Mouse (Mus musculus) hindbrain, embryonic 16.5 days (tissue): ENCODE measurements around the gene Cpne1. TPM values are rescaled to one million over a fixed set of nuclear protein-coding genes. Genes with fewer than 3 reads are reported as not detected.
"Not testable (repeated sequence)": the region's sequence is repeated elsewhere in the genome, so short reads cannot be mapped to it uniquely, and the experiment has no call there.

Experiments
- ATAC-seq: fragments of 200-750 bp; cut with Nextera tagmentation; 2 replicates; pipeline ENCODE4 v1.8.0; 2017; ENCODE audit warnings: moderate TSS enrichment, moderate library complexity
- H3K27ac ChIP-seq: fragments of 300-500 bp; sonication (generic); 2 replicates; pipeline ENCODE4 v1.5.1; 2014; ENCODE audit warnings: low read depth, mild to moderate bottlenecking, control low read depth, low read length, moderate library complexity
- H3K27me3 ChIP-seq: fragments of 300-500 bp; sonication (generic); replicated peaks from 2 replicates; pipeline ENCODE4 v1.6.1; 2014; ENCODE audit warnings: low read length; ENCODE audit not compliant: control insufficient read depth, insufficient read depth
- H3K36me3 ChIP-seq: fragments of 300-500 bp; sonication (generic); 2 replicates; pipeline ENCODE4 v1.6.1; 2014; ENCODE audit warnings: mild to moderate bottlenecking, low read length, moderate library complexity, mixed read lengths; ENCODE audit not compliant: control insufficient read depth, insufficient read depth
- H3K4me1 ChIP-seq: fragments of 300-500 bp; sonication (generic); 2 replicates; pipeline ENCODE4 v1.6.1; 2014; ENCODE audit warnings: low read depth, low read length; ENCODE audit not compliant: control insufficient read depth, insufficient read depth
- H3K4me2 ChIP-seq: fragments of 300-500 bp; sonication (generic); 2 replicates; pipeline ENCODE4 v1.6.1; 2014; ENCODE audit warnings: mild to moderate bottlenecking, low read length, control low read depth, moderate library complexity
- H3K4me3 ChIP-seq: fragments of 300-500 bp; sonication (generic); 2 replicates; pipeline ENCODE4 v1.5.1; 2014; ENCODE audit warnings: mild to moderate bottlenecking, low read length, control low read depth, moderate library complexity
- H3K9ac ChIP-seq: fragments of 300-500 bp; sonication (generic); 2 replicates; pipeline ENCODE4 v1.6.1; 2014; ENCODE audit warnings: low read depth, mild to moderate bottlenecking, control low read depth, low read length, moderate library complexity
- H3K9me3 ChIP-seq: fragments of 300-500 bp; sonication (generic); 2 replicates; pipeline ENCODE4 v1.6.1; 2014; ENCODE audit warnings: mild to moderate bottlenecking, low read length, moderate library complexity; ENCODE audit not compliant: control insufficient read depth
- WGBS: fragments of 180-500 bp; shearing (Covaris S2); extraction: QIAGEN DNeasy Blood & Tissue Kit; methylation state at CpG from one replicate; pipeline ENCODE4 v1.1.7; 2014; 5-methylcytosine and 5-hydroxymethylcytosine counted together
- polyA plus RNA-seq: library from polyadenylated mRNA; unstranded; fragments of >200 nt; fragmentation: Nextera tagmentation; extraction: Ambion mirVana; gene quantifications from 2 replicates; pipeline ENCODE4 v1.2.1, GENCODE M21; 2015

Gene Cpne1
- polyA plus RNA-seq, 1 experiment from 2014 or later, result 27.8 TPM

DNA sequence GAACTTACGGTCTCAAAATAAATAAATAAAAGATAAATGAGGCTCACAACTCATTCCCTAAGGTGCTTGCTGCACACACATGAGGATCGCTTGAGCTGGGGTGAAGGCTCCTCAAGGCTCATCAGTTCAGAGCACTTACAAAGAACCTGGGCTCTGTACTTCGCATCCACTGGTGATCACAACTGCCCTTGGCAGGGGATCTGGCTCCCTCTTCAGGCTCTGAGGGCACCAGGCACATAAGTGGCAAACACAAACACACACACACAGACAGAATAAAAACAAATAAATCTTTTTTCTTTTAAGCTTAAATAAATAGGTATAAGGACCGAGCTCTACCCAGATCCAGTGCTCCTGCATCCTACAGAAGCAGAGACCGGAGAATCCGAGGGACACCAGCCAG, 23.9 kb upstream of the Cpne1 start:
- H3K9me3 ChIP-seq, result no peaks in the 10 kb centered on the region
- H3K4me2 ChIP-seq, result no peak overlapping the region
- 87% methylated on average over 6 of the region's 6 CpGs for WGBS
- no peaks in the 10 kb centered on the region for H3K4me1 ChIP-seq
- no peak overlapping the region for H3K27ac ChIP-seq
- no peak overlapping the region for H3K9ac ChIP-seq
- no peaks in the 10 kb centered on the region for H3K27me3 ChIP-seq
- H3K36me3 ChIP-seq, result no peaks in the 10 kb centered on the region; the same call in none of the 2 replicates
- no peak overlapping the region for H3K4me3 ChIP-seq
- ATAC-seq, result no peak

DNA sequence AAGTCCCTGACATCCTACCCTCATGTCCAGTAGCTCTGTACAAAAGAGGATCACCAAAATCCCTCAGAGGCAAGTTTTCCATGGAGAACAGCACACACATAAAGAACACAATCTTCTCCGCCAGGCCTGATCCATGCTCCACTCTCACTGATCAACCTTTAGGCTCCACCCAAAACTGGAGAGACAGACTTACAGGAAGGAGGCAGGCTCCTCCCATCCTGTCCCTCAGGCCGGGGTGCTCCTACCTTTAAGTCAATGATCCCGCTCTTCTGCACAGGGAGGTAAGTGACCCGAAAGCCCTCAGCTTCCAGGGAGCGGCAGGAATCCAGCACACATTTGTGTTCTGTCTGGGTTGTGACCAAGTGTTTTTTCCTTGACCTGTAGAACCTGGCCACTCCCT, 22.4 kb upstream of the Cpne1 start:
- Histone ChIP-seq H3K9ac (no peak overlapping the region), H3K4me1 (no peaks in the 10 kb centered on the region), H3K4me2 (no peak overlapping the region), H3K27ac (no peak overlapping the region), H3K27me3 (no peaks in the 10 kb centered on the region), H3K9me3 (no peaks in the 10 kb centered on the region), H3K36me3 (no peaks in the 10 kb centered on the region; the same call in none of the 2 replicates), H3K4me3 (no peak overlapping the region)
- no peak for ATAC-seq
- WGBS, result 94% methylated on average over 5 of the region's 5 CpGs

DNA sequence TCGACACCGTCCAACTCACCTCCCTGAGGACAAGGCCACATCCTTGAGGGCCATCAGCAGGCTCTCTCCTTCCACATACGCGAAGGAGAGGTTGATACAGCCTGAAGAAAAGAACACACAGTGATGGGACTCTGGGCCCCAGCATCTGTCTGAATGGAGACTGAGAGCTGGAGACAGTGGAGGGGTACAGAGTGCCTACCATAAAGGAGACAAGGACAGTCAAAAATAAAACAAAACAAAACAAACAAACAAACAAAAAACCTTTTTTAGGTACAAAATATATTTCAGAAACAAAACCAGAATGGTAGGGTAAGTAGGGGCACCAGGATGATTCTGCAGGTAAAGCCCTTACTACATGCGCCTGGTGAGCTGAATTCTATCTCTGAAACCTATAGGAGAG, 15.2 kb upstream of the Cpne1 start, which contains the start of gene Gm28036:
TSS of gene Gm28036 (minus strand) at position 101 of the 400 bp plus-strand sequence.
- Histone ChIP-seq H3K9ac (no peak within 1 kb of the TSS), H3K27ac (no peak within 1 kb of the TSS), H3K4me2 (no peak within 1 kb of the TSS), H3K9me3 (no peaks in the 10 kb centered on the region), H3K27me3 (no peaks in the 10 kb centered on the region), H3K4me3 (no peak within 1 kb of the TSS), H3K36me3 (peaks cover 10% of the 10 kb centered on the region), H3K4me1 (no peaks in the 10 kb centered on the region)
- no peak for ATAC-seq
- WGBS, result 96% methylated on average over 5 of the region's 5 CpGs

DNA sequence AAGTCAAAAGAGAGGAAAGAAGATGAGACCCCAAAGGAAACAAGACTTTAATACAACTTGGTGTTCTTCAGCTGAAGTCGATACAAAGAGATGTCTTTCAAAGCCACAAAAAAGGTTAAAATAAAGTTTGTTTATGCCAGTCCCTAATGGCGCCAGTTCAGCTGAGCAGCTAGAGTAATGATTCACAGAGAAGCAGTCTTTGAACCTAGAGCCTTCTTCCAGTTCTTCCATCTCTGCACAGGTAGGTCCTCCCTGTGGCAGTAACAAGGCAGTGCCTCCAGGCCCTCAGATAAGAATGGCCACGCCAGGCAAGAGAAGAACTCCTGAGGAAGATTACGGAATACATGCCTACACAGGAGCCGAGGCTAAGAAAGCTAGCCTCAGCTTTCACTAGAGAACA, 12.0 kb upstream of the Cpne1 start:
- peaks cover 10% of the 10 kb centered on the region for H3K36me3 ChIP-seq
- ATAC-seq, result no peak
- H3K27me3 ChIP-seq, result no peaks in the 10 kb centered on the region
- H3K4me3 ChIP-seq, result no peak overlapping the region
- H3K9ac ChIP-seq, result no peak overlapping the region
- H3K4me1 ChIP-seq, result no peaks in the 10 kb centered on the region
- 91% methylated on average over 5 of the region's 5 CpGs for WGBS
- H3K9me3 ChIP-seq, result no peaks in the 10 kb centered on the region
- no peak overlapping the region for H3K4me2 ChIP-seq
- H3K27ac ChIP-seq, result no peak overlapping the region

DNA sequence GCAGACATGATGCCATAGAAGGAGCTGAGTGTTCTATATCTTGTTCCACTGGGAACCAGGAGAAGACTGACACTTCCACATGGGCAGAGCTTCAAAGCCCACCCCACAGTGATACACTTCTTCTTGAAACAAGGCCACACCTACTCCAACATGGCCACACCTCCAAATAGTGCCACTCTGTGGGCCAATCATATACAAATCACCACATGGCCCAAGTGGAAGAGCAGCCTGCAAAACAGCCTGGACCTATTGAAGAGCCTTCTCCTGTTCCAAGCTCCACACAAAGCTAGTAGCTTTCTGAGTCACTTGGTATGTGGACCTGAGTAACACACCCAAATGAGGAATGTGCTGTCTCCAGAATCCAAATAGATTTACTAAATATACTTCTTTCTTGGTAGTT, 7.8 kb upstream of the Cpne1 start:
- Histone ChIP-seq H3K9me3 (no peaks in the 10 kb centered on the region), H3K4me1 (no peaks in the 10 kb centered on the region), H3K27ac (no peak overlapping the region), H3K4me2 (no peak overlapping the region), H3K4me3 (no peak overlapping the region), H3K9ac (no peak overlapping the region), H3K27me3 (no peaks in the 10 kb centered on the region), H3K36me3 (peaks cover 5% of the 10 kb centered on the region; the same call in 1 of the 2 replicates)
- no peak for ATAC-seq

DNA sequence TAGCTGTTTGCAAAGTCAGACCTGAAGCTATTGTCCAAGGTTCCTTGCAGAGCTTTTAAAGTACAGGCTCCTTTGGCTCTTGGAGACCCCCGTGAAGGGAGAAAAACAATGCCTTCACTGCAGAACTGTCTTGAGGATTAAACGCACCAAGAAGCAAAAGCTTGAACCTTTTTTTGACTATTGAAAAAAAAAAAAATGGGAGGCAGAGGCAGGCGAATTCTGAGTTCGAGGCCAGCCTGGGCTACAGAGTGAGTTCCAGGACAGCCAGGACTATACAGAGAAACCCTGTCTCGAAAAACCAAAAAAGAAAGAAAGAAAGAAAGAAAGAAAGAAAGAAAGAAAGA, 287 bp upstream of the Cpne1 start:
- H3K36me3 ChIP-seq, ATAC-seq, H3K9me3 ChIP-seq, H3K27me3 ChIP-seq: not testable (repeated sequence)
- H3K4me1 ChIP-seq, result peaks cover 11% of the 10 kb centered on the region
- H3K27ac ChIP-seq, result peak overlapping the region; percentile 95
- peak overlapping the region; percentile 69 for H3K4me3 ChIP-seq
- H3K4me2 ChIP-seq, result peak overlapping the region; percentile 63
- WGBS, result 20% methylated on average over 5 of the region's 5 CpGs
- H3K9ac ChIP-seq, result peak overlapping the region; percentile 99

DNA sequence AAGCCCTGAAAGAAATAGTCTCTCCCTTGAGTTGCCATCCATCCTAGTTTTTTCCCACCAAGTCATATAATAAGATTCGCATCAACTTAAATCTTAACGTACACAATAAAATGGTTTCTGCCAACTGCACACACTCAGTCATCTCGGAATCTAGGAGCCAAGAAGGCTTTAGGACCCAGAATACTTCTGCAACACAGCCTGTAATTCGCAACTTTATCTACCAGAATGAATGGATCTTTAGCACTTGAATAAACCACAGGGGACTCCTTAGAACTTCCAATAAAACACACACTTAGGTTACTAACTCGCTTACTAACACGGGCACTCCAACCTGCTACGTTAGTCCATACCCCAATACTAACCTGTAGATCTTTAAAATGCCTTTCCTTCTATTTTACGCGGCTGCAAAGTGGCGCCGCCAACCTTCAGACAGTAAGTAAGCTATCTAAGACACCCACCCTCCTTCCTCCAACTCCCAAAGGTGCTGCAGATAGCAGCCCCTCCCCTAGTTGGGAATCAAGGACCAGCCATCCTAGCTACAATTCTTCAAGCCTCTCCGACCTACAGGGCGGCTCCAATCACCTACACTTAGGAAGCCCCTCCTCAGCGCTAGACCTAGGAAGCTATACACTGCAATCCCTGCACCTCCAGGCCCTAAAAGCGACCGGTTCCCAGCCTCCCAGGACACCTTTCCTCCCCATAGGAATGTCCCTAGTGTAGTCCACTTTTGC, 973 bp downstream of the Cpne1 start:
- Histone ChIP-seq H3K9ac (peak overlapping the region; percentile 99), H3K27me3 (no peaks in the 10 kb centered on the region), H3K4me3 (peak overlapping the region; percentile 69), H3K4me1 (peaks cover 11% of the 10 kb centered on the region), H3K27ac (peak overlapping the region; percentile 95), H3K36me3 (no peaks in the 10 kb centered on the region), H3K4me2 (peak overlapping the region; percentile 78), H3K9me3 (no peaks in the 10 kb centered on the region)
- ATAC-seq, result peak; percentile 76
- under 1% methylated on average over 16 of the region's 16 CpGs for WGBS

DNA sequence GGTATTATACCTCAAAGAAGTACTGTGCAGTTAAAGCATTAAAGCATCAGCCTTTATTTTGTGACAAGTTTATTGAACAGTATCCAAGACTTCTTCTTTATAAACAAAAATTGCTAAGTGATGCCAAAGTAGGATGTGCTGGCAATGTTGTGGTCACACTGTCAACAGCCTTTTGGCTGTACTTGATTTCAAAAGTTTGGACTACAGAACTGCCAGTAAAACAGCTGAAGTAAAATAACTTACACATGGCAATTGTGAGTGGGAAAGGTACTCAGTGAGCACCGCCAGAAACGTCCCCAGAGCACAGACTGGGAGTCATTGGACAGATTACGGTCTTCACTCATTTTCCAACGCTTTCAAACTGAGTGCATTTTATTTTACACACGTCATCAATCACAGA, 19.8 kb downstream of the Cpne1 start:
- ATAC-seq, result no peak
- Histone ChIP-seq H3K27me3 (no peaks in the 10 kb centered on the region), H3K9ac (no peak overlapping the region), H3K4me3 (no peak overlapping the region), H3K9me3 (no peaks in the 10 kb centered on the region), H3K27ac (no peak overlapping the region), H3K4me1 (no peaks in the 10 kb centered on the region; the same call in 1 of the 2 replicates), H3K36me3 (peaks cover 11% of the 10 kb centered on the region), H3K4me2 (no peak overlapping the region)
- 72% methylated on average over 5 of the region's 5 CpGs for WGBS

DNA sequence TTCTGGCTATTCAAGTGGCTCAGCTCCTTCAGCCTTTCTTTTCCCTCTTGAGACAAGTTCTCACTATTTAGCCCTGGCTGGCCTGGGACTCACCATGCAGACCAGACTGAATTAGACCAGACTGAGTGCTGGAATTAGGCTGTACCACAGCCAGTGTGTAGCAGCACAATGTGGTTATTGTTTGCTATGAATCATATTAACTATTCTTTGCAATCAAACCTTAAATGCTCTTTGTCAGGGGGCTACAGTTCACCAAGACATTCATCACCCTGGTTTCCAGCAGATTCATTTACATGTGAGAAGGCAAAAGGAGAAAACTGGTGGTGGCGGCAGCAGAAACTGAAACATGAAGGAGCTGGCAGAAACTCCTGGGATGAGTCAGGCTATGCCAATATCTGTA, 22.0 kb downstream of the Cpne1 start:
- Histone ChIP-seq H3K27me3 (no peaks in the 10 kb centered on the region), H3K27ac (no peak overlapping the region), H3K9me3 (no peaks in the 10 kb centered on the region), H3K4me1 (no peaks in the 10 kb centered on the region; the same call in 1 of the 2 replicates), H3K9ac (no peak overlapping the region), H3K4me3 (no peak overlapping the region), H3K4me2 (no peak overlapping the region), H3K36me3 (peaks cover 2% of the 10 kb centered on the region; the same call in 1 of the 2 replicates)
- 43% methylated on average over 1 of the region's 1 CpGs for WGBS
- peak; percentile 69; the same call in 1 of the 2 replicates for ATAC-seq
